Comparison of ENCODE assay signal across 15 mouse cellular contexts in the genomic region with DNA sequence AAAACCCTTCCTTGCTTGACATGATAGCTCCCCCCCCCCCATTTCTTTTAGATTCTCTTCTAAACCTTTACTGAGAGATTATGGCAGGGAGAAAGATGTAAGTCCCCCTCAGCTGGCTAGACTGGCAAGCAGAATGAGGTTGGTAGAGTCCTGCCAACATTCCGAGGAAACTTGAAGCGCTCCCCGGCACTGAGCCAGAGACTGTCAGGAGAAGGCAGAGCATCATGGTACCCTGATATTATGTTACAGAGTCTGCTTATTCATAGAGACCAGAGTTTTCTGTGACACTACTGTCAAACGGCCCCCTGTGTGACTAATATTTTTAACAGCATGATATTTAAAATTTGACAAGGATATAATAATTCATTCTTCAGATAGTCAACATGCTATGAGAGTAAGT.
A peak's percentile ranks its signal among the peaks of the same experiment; 100 is the strongest.
DNase-seq lines count a peak whose midpoint lies in the region; ATAC-seq and TF ChIP-seq lines count a peak whose summit lies in the region.
"Had no signal": no experiment of that assay in that cellular context is flagged by ENCODE, and none has a peak within 500 bp of the region (broad histone marks: within the 10 kb centered on the region; RNA-seq: fewer than 3 reads in every experiment).

No protein-coding gene starts in this region.

- H3K36me3 ChIP-seq in kidney, postnatal 0 days (ENCODE audit: insufficient read depth, low read length) = no peaks in the 10 kb centered on the region
- H3K36me3 ChIP-seq: stomach, embryonic 15.5 days had no signal

- no peak overlapping the region for H3K9ac ChIP-seq in kidney, postnatal 0 days (ENCODE audit: low read depth, low read length)
- H3K9ac ChIP-seq: stomach, embryonic 15.5 days had no signal

- H3K27me3 ChIP-seq in kidney, postnatal 0 days (ENCODE audit: insufficient read depth, low read length) = no peaks in the 10 kb centered on the region
- H3K27me3 ChIP-seq: Patski; stomach, embryonic 15.5 days had no signal

- peak; percentile 86 to 87 for DNase-seq in cerebellum, postnatal 14 days
- no peak for DNase-seq in cerebellum, adult 8-10 months
- peak; percentile 31 for DNase-seq in kidney, postnatal 0 days (ENCODE audit: low spot score)
- no peak for DNase-seq in kidney, adult 9 months
- DNase-seq in cerebellum, postnatal 36 days = peak; percentile 23 to 27
- DNase-seq in gastrocnemius, postnatal 25 days = peak; percentile 65
- DNase-seq in B cell, adult 2 months = no peak
- DNase-seq in urinary bladder, adult 2 months (ENCODE audit: low spot score) = no peak
- DNase-seq: adrenal gland, postnatal 36 days; kidney, postnatal 10 days; layer of hippocampus, postnatal 36 days had no signal

- no peak for ATAC-seq in kidney, postnatal 0 days (replicated peaks; ENCODE audit: low FRiP score, low read depth)
- ATAC-seq: CD4-positive, CD25-positive, alpha-beta regulatory T cell, adult 4 months; Patski had no signal

- no peak overlapping the region for H3K27ac ChIP-seq in kidney, postnatal 0 days
- H3K27ac ChIP-seq: stomach, embryonic 15.5 days had no signal

- no peaks in the 10 kb centered on the region for H3K9me3 ChIP-seq in kidney, postnatal 0 days (replicated peaks; ENCODE audit: low read length)
- H3K9me3 ChIP-seq: stomach, embryonic 15.5 days had no signal

- WGBS in kidney, postnatal 0 days = 30% methylated on average over 4 of the region's 4 CpGs

- TF ChIP-seq CTCF in kidney, postnatal 0 days (IDR thresholded peaks at IDR 0.05; ENCODE audit: low read depth) = no peak

- H3K4me3 ChIP-seq in kidney, postnatal 0 days (replicated peaks; ENCODE audit: low read depth, low read length) = no peak overlapping the region
- H3K4me3 ChIP-seq: stomach, embryonic 15.5 days had no signal

- no peak overlapping the region for H3K4me2 ChIP-seq in kidney, postnatal 0 days (ENCODE audit: low read length)
- H3K4me2 ChIP-seq: liver, embryonic 11.5 days; stomach, embryonic 15.5 days had no signal

- no peaks in the 10 kb centered on the region for H3K4me1 ChIP-seq in kidney, postnatal 0 days (replicated peaks; ENCODE audit: insufficient read depth, low read length)
- H3K4me1 ChIP-seq: stomach, embryonic 15.5 days had no signal

Comparison
In these comparisons a context has a peak if more than half of its experiments do, and no peak if none do; other contexts are left out.
1. DNase-seq: peak in cerebellum, postnatal 14 days (2 of 2), kidney, postnatal 0 days (single experiment), cerebellum, postnatal 36 days (2 of 2) and gastrocnemius, postnatal 25 days (single experiment); none in cerebellum, adult 8-10 months (single experiment), kidney, adult 9 months (single experiment), B cell, adult 2 months (0 of 2) and urinary bladder, adult 2 months (single experiment).